Mouse (Mus musculus): ENCODE data around the gene Bet1.

The Bet1 gene

GRCm38 (mm10) chr6:4086663-4087454 is at the start of gene Bet1:
Gene Bet1, minus strand, starts transcription at chr6:4086972.
- DNase-seq (ENCODE audit: inconsistent ontology term) = peak; percentile 89

GRCm38 (mm10) chr6:4132239-4132638 is 45.5 kb upstream of the Bet1 start:
- DNase-seq (ENCODE audit: inconsistent ontology term) = peak; percentile 0

GRCm38 (mm10) chr6:4131149-4131548 is 44.4 kb upstream of the Bet1 start:
- no peak for DNase-seq (ENCODE audit: inconsistent ontology term)

GRCm38 (mm10) chr6:4118611-4119010 is 31.8 kb upstream of the Bet1 start:
- no peak for DNase-seq (ENCODE audit: inconsistent ontology term)

GRCm38 (mm10) chr6:4090423-4090822 is 3.7 kb upstream of the Bet1 start:
- DNase-seq (ENCODE audit: inconsistent ontology term) = no peak

GRCm38 (mm10) chr6:4072281-4072680 is 14.5 kb downstream of the Bet1 start:
- no peak for DNase-seq (ENCODE audit: inconsistent ontology term)

- DNase-seq (ENCODE audit: inconsistent ontology term) = no peak
These were observed 17.1 kb downstream of the Bet1 start for GRCm38 (mm10) chr6:4069714-4070113.

- peak; percentile 13 for DNase-seq (ENCODE audit: inconsistent ontology term)
These were observed 32.4 kb downstream of the Bet1 start for GRCm38 (mm10) chr6:4054387-4054786.

- no peak for DNase-seq (ENCODE audit: inconsistent ontology term)
These were observed 33.9 kb downstream of the Bet1 start for GRCm38 (mm10) chr6:4052843-4053242.

GRCm38 (mm10) chr6:4047200-4047599 is 39.6 kb downstream of the Bet1 start:
- DNase-seq (ENCODE audit: inconsistent ontology term) = no peak

GRCm38 (mm10) chr6:4041821-4042220 is 45.0 kb downstream of the Bet1 start:
- DNase-seq (ENCODE audit: inconsistent ontology term) = no peak

- DNase-seq (ENCODE audit: inconsistent ontology term) = peak; percentile 83
These were observed 55.8 kb downstream of the Bet1 start for GRCm38 (mm10) chr6:4030956-4031355.
